Mouse (Mus musculus) monocyte, adult 2 months (primary cell): ENCODE results near the gene Dpy19l2.
A peak's percentile ranks its signal among the peaks of the same experiment; 100 is the strongest.
"Not testable (repeated sequence)": the region's sequence is repeated elsewhere in the genome, so short reads cannot be mapped to it uniquely, and the experiment has no call there.

Source experiments
- DNase-seq, 2 experiments: peaks; one replicate each; pipeline ENCODE4 v3.0.0; 2022; ENCODE audit warnings: low spot score in 2 of 2, low read depth in 1 of 2

The Dpy19l2 gene

DNA sequence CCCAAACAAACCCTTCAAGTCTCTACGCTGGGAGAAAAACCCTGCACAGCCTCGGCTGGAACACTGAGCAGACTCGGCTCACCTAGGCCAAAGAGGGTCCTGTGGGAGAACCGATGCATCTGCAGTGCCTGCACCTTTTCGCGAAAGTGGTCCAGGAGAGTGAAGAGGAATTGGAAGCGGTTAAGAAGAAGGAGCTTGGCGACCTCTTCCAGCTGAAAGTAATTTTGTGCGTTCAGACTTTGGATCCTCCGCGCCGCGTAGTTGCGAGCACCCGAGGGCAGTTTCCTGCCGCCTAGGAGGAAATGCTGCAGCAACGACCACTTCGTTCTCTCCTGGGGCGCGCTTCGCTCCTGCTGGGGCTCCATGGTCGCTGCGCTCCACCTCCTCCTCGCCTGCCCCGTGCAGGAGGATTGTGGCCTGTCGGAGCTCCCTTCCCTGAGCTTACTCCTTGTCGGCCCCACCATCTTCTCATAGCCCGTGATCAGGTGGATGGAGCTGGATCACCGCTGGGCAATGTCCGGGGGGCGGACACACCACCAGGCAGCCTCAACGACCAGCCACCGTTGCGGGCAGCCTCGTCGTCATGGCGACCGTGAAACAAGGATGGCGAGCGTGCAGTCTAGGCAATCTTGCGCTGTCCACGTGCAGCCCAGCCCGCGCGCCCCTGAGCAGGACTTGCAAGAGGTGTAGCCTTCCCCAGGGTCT, at the start of gene Dpy19l2:
Gene Dpy19l2 (minus strand): TSS at position 594 of the 705 bp plus-strand sequence.
- DNase-seq = no peak

GRCm38 (mm10) chr9:24744958-24745357, 48.9 kb upstream of the Dpy19l2 start:
- DNase-seq = no peak

DNA sequence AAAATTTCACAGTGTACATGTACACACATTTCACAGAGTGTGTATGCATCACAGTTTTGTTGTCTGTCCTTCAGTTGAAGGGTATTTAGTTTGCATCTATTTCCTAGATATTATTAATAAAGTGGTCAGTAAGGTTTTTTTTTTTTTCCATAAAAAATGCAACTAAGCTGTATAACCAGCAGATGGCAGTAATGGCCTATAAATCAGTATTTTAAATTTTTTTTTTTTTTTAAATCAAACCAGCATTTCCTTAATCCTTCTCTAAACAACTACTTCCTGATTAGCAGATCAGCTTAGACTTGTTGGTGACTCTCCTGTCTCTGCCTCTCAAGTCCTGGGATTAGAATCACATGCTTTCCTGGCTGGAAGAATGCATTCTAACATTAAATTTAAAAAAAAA, 5.2 kb upstream of the Dpy19l2 start:
- DNase-seq = no peak

DNA sequence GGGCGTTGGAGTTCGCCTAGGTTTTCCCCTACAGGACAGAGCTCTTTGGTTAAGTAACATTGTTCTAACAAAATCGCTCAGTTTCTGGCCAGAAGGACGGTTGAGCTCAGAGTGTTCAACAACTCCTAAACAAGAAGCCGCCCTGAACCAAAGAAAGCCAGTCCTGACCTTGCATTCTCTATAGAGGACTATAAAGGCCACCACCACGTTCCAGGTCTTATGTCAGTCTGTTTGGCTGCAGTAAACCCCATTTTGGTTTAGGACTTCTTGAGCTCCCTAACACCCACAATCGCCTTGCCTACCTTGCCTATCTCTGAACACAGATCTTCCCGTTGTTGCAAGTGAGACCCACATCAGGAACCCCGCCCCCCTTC, 299 bp upstream of the Dpy19l2 start:
- DNase-seq = no peak

DNA sequence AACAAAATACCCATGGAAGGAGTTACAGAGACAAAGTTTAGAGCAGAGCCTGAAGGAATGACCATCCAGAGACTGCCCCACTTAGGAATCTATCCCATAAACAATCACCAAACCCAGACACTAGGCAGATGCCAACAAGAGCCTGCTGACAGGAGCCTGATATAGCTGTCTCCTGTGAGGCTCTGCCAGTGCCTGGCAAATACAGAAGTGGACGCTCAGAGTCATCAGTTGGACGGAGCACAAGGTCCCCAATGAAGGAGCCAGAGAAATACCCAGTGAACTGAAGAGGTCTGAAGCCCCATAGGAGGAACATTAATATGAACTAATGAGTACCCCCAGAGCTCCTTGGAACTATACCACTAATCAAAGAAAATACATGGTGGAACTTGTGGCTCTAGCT, 58.8 kb downstream of the Dpy19l2 start:
- not testable (repeated sequence) for DNase-seq

DNA sequence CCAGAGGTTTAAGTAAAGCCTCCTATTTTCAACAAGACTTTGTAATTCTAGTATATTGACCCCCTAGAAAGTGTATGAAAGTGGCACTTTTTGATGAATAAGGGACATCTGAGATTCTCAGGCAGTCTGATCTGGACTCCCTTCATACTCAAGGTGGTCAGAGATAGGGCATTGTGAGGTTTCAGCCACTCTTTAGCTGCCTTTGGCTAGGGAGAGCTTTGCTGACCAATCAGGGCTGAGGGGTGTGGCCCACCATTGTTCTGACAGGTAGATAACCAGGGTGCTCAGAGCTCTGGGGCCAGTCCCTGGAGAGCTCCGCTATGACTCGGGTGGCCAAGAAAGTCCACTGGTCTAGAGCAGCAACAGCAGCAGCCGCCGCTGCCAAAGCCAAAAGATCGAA, 71.2 kb downstream of the Dpy19l2 start, which contains the start of gene Cypt4:
Gene Cypt4 (plus strand): TSS at position 301 of the 400 bp plus-strand sequence.
- no peak for DNase-seq

DNA sequence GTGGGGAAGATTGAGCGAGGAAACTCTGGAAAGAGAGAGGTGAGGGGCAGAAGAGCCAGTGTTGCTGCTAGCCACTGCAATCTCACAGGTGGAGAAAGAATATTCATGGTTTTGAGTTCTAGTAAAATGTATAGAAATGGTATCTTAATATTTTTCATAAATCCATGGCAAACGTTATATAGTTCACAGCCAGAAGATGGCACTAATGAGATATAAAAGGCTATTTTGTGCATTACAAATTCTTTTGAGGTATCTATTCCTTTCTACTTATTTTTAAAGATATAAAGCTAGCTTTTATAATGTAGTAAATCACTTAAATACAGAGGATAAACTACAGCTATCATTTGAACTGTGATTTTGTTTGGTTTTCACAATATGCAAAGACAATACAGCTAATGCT, 157.9 kb downstream of the Dpy19l2 start:
- DNase-seq = no peak

- DNase-seq = peak in 1 of 2 experiments; percentile 32
Observed at GRCm38 (mm10) chr9:24516575-24517139, 179.4 kb downstream of the Dpy19l2 start.

GRCm38 (mm10) chr9:24514078-24514469, 182.0 kb downstream of the Dpy19l2 start:
- no peak for DNase-seq

DNA sequence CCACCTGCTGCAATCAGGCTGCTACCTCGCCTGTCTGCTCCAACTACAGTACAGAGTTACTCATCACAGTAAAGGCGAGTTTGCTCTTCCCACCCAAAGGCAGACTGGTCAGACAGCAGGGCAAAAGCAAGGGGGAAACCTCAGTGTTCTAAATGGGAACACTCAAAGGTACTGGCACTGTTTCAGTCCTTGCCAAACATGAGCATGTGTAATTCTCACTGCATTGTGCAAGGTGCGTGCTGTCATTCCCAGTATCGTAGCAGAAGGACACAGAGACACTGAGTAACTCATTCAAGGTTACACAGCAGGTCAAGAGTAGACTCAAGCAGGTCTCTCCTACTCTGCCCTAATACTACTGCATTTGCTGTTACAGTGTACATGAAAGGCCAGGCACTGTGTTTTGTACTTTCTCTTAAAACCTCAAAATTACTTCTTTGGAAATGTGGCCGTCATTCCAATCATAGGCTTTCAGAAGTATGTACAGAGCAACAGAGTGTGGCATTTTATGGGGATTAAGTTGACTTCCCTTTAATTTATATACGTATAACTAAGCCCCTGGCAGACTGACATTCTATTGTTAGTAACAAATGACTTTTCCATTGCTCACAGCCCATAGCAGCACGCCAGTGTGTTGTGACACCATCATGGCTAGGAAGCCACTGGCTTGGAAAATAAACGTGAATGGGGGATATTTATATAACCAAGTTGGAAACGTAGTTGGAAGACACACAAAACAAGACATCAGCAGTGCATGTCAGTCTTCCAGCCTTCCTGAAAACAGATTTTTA, 182.6 kb downstream of the Dpy19l2 start:
- no peak for DNase-seq

DNA sequence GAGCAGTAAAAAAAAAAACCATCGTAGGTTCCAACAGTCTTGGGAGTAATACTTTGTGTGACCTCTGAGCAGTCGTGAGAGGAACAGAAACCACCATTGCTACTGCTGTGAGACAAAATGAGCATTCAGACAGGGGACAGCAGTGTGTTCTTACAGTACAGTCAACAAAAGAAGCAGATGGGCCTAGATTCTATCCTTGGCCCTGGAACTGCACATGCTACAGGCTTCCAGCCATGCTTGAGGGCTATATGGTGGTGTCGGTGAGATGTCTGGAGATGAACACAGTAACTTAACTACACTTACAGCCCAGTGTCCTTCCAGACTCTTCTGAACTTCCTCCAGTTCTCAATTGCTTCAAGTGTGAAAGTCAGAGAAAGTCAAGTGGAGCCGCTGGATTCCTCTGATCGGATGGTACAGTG, 184.0 kb downstream of the Dpy19l2 start:
- DNase-seq = peak in 1 of 2 experiments; percentile 27

- peak in 1 of 2 experiments; percentile 18 for DNase-seq
Observed at GRCm38 (mm10) chr9:24511371-24512120, 184.5 kb downstream of the Dpy19l2 start.

DNA sequence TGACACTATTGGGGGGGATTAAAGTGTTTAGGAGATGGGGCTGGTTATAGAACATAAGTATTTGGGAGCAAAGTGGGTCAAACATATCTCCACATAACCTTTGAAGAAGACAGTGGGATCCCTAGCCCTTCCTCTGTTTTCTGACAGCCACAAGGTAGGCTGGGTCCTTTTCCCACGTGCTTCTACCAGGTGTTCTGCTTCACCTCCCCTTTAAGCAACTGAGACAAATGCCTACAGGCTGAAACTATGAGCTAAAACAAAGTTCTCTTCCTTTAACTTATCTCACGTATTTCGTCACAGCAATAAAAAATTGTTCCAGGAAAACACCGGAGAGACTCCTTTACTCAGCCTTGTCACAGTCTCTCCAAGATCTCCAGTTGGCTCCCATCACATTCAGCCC, 187.2 kb downstream of the Dpy19l2 start:
- DNase-seq = no peak
